Mouse (Mus musculus): ENCODE data around the gene Pccb. TPM values are rescaled to one million over a fixed set of nuclear protein-coding genes. Genes with fewer than 3 reads are reported as not detected.

Gene Pccb
- polyA plus RNA-seq, 1 experiment from 2014 or later, result 21.0 TPM

DNA sequence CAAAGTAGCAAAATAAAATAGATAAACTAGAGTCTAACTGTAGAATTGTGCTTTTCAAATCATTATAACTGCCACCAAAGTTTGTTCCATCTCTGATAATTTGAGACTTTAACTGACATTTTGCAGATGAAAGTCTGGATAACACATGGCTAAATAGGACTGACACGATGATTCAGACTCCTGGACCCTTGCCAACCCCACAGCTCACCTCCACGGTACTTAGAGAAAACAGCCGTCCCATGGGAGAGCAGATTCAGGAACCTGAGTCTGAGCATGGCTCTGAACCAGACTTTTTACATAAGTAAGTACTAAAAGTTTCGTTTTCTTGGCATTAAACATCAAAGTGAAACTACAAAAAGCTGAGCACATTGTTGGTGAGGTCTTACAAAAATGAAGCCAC, 83.2 kb downstream of the Pccb start:
- H3K9me3 ChIP-seq (ENCODE audit: control insufficient read depth, low read length), result no peaks in the 10 kb centered on the region
- no peaks in the 10 kb centered on the region for H3K27me3 ChIP-seq (ENCODE audit: control insufficient read depth, insufficient read depth, low read length)
- H3K27ac ChIP-seq (ENCODE audit: low read depth, low read length), result no peak overlapping the region
- no peaks in the 10 kb centered on the region for H3K4me1 ChIP-seq (ENCODE audit: control insufficient read depth, insufficient read depth, low read length)
- H3K4me2 ChIP-seq (replicated peaks; ENCODE audit: low read depth, low read length), result no peak overlapping the region
- no peak overlapping the region for H3K4me3 ChIP-seq (ENCODE audit: low read length)
- WGBS, result 70% methylated on average over 4 of the region's 4 CpGs
- no peak overlapping the region for H3K9ac ChIP-seq (ENCODE audit: low read depth, low read length)
- H3K36me3 ChIP-seq (ENCODE audit: control insufficient read depth, insufficient read depth, low read length), result peaks cover 30% of the 10 kb centered on the region
- no peak for ATAC-seq (ENCODE audit: low FRiP score, low TSS enrichment)

GRCm38 (mm10) chr9:100944677-100945365, 89.9 kb downstream of the Pccb start:
- ATAC-seq (ENCODE audit: low FRiP score, low TSS enrichment), result no peak
- 93% methylated on average over 5 of the region's 5 CpGs for WGBS

GRCm38 (mm10) chr9:100942042-100942441, 92.7 kb downstream of the Pccb start:
- Histone ChIP-seq H3K4me1 (ENCODE audit: control insufficient read depth, insufficient read depth, low read length) (no peaks in the 10 kb centered on the region), H3K27me3 (ENCODE audit: control insufficient read depth, insufficient read depth, low read length) (no peaks in the 10 kb centered on the region), H3K27ac (ENCODE audit: low read depth, low read length) (no peak overlapping the region), H3K36me3 (ENCODE audit: control insufficient read depth, insufficient read depth, low read length) (peaks cover 6% of the 10 kb centered on the region; the same call in 1 of the 2 replicates), H3K4me3 (ENCODE audit: low read length) (no peak overlapping the region), H3K9ac (ENCODE audit: low read depth, low read length) (no peak overlapping the region), H3K9me3 (ENCODE audit: control insufficient read depth, low read length) (no peaks in the 10 kb centered on the region), H3K4me2 (replicated peaks; ENCODE audit: low read depth, low read length) (no peak overlapping the region)
- ATAC-seq (ENCODE audit: low FRiP score, low TSS enrichment), result no peak
- WGBS, result 70% methylated on average over 2 of the region's 2 CpGs

More at GRCm38 (mm10) chr9:100944677-100945365, 89.9 kb downstream of the Pccb start:
- H3K4me3 ChIP-seq (ENCODE audit: low read length), result no peak overlapping the region
- H3K4me2 ChIP-seq (replicated peaks; ENCODE audit: low read depth, low read length), result no peak overlapping the region
- no peaks in the 10 kb centered on the region for H3K4me1 ChIP-seq (ENCODE audit: control insufficient read depth, insufficient read depth, low read length)
- peaks cover 8% of the 10 kb centered on the region; the same call in 1 of the 2 replicates for H3K36me3 ChIP-seq (ENCODE audit: control insufficient read depth, insufficient read depth, low read length)
- no peaks in the 10 kb centered on the region for H3K27me3 ChIP-seq (ENCODE audit: control insufficient read depth, insufficient read depth, low read length)
- no peaks in the 10 kb centered on the region for H3K9me3 ChIP-seq (ENCODE audit: control insufficient read depth, low read length)
- no peak overlapping the region for H3K27ac ChIP-seq (ENCODE audit: low read depth, low read length)
- H3K9ac ChIP-seq (ENCODE audit: low read depth, low read length), result no peak overlapping the region

Other genes with a start within 250 kb of the Pccb start
- 9.7 and 11.9 TPM in 2 replicates for gene Msl2, start 39.2 kb upstream of the Pccb start, polyA plus RNA-seq (2014; fragmentation: Nextera tagmentation; extraction: Ambion mirVana)
- 15.3 and 23.5 TPM in 2 replicates for gene Ppp2r3a, start 216.9 kb upstream of the Pccb start, polyA plus RNA-seq (2014; fragmentation: Nextera tagmentation; extraction: Ambion mirVana)

All from kidney, embryonic 14.5 days (tissue).